Mouse (Mus musculus) ES-Bruce4 (cell line): ENCODE measurements around the gene Atp8a2.

Experiments used
- CTCF ChIP-seq: IDR thresholded peaks from one replicate; pipeline ENCODE4 v1.8.1; 2011; ENCODE audit warnings: low read depth, low read length
- EP300 ChIP-seq: IDR thresholded peaks from 2 replicates; pipeline ENCODE4 v1.6.1; 2011; ENCODE audit warnings: low read depth, low read length; ENCODE audit not compliant: insufficient read depth
- POLR2A ChIP-seq: IDR thresholded peaks from one replicate; pipeline ENCODE4 v1.8.1; 2011; ENCODE audit warnings: low read length; ENCODE audit not compliant: insufficient read depth

DNA sequence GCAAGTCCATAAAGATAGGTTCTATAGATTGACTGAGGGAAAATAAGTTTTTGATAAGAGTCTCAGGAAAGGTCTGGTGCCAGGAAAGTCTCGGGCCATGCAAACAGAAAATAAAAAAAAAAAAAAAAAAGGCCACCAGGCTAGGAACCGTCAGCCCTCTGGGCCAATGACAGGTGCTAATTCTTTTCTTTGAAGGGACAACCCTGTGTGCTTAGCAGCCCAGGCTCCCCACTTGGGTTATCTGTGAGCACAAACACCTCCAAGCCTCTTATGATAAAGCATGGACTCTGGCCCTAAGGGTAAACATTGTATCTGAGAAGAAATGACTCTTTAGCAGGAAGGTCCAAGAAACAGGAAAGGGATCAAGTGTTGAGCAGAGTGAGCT is 18.4 kb downstream of the Atp8a2 start:
- TF ChIP-seq CTCF (no peak), POLR2A (no peak), EP300 (no peak)
